Mouse (Mus musculus): Measurements from ENCODE around the gene Dgkq.

DNA sequence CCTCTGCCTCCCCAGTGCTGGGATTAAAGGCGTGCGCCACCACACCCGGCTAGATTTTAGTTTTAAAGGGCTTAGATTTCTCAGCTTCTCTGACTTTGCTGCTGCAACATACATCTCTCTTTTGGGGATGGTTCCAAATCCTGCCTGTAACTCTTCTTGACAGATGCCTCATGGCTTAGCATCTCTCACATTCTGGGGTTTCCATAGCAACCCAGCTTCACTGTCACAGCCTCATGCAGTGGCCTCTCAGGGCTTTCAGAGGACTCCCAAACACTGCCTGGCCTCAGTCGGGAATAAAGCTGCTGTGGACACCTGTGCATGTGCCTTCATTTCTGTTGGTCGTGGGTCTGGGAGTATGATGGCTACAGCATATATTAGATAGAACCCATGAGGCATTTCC is 19.6 kb upstream of the Dgkq start:
- TF ChIP-seq ZC3H11A (IDR thresholded peaks at IDR 0.05; ENCODE audit: borderline replicate concordance, low read depth, low read length) (no peak), CHD2 (IDR thresholded peaks at IDR 0.05; ENCODE audit: low read depth, low read length) (no peak), MAFK (IDR thresholded peaks at IDR 0.05; ENCODE audit: insufficient read depth, low read depth, low read length) (no peak), ZNF384 (IDR thresholded peaks at IDR 0.05; ENCODE audit: low read depth, low read length) (no peak), HCFC1 (IDR thresholded peaks at IDR 0.05; ENCODE audit: borderline replicate concordance, insufficient read depth, low read length) (no peak)
